Mouse (Mus musculus): ENCODE measurements around the gene Fam19a3.
"Not testable (repeated sequence)": the region's sequence is repeated elsewhere in the genome, so short reads cannot be mapped to it uniquely, and the experiment has no call there.

Gene Fam19a3

GRCm38 (mm10) chr3:104765021-104765420 is 16.6 kb downstream of the Fam19a3 start:
- peak; percentile 58 for DNase-seq (ENCODE audit: low read depth, low spot score)

GRCm38 (mm10) chr3:104762103-104762863 is 19.4 kb downstream of the Fam19a3 start:
- DNase-seq (ENCODE audit: low read depth, low spot score): not testable (repeated sequence)

- no peak for DNase-seq (ENCODE audit: low read depth, low spot score)
These were observed 22.8 kb downstream of the Fam19a3 start for GRCm38 (mm10) chr3:104758869-104759268.

GRCm38 (mm10) chr3:104758406-104758805 is 23.2 kb downstream of the Fam19a3 start:
- peak; percentile 79 for DNase-seq (ENCODE audit: low read depth, low spot score)

GRCm38 (mm10) chr3:104752845-104753244 is 28.8 kb downstream of the Fam19a3 start:
- DNase-seq (ENCODE audit: low read depth, low spot score): peak; percentile 26

GRCm38 (mm10) chr3:104743864-104744263 is 37.8 kb downstream of the Fam19a3 start:
- DNase-seq (ENCODE audit: low read depth, low spot score): no peak

GRCm38 (mm10) chr3:104743161-104743560 is 38.5 kb downstream of the Fam19a3 start:
- no peak for DNase-seq (ENCODE audit: low read depth, low spot score)

- DNase-seq (ENCODE audit: low read depth, low spot score): no peak
These were observed 39.7 kb downstream of the Fam19a3 start for GRCm38 (mm10) chr3:104741954-104742353.

GRCm38 (mm10) chr3:104734654-104735053 is 47.0 kb downstream of the Fam19a3 start:
- no peak for DNase-seq (ENCODE audit: low read depth, low spot score)

GRCm38 (mm10) chr3:104732907-104733306 is 48.7 kb downstream of the Fam19a3 start:
- DNase-seq (ENCODE audit: low read depth, low spot score): no peak

- DNase-seq (ENCODE audit: low read depth, low spot score): no peak
These were observed 52.3 kb downstream of the Fam19a3 start for GRCm38 (mm10) chr3:104729270-104729839.
